9 mouse cellular contexts compared by ENCODE assay signal in genomic region chr3:108187111-108187795, GRCm38 (mm10). TPM values are rescaled to one million over a fixed set of nuclear protein-coding genes. Genes with fewer than 3 reads are reported as not detected.
A peak's percentile ranks its signal among the peaks of the same experiment; 100 is the strongest.
DNase-seq lines count a peak whose midpoint lies in the region; ATAC-seq lines count a peak whose summit lies in the region.
"Had no signal": no experiment of that assay in that cellular context is flagged by ENCODE, and none has a peak within 500 bp of the region (broad histone marks: within the 10 kb centered on the region; RNA-seq: fewer than 3 reads in every experiment).

No protein-coding gene starts in this region.

- peak overlapping the region; percentile 74; the same call in 1 of the 2 replicates for H3K4me3 ChIP-seq in kidney, embryonic 14.5 days (ENCODE audit: low read length)
- H3K4me3 ChIP-seq in embryonic facial prominence, embryonic 10.5 days = peak overlapping the region; percentile 85
- H3K4me3 ChIP-seq in hindbrain, embryonic 11.5 days (ENCODE audit: low read depth, low read length) = peak overlapping the region; percentile 72; the same call in 1 of the 2 replicates
- H3K4me3 ChIP-seq in midbrain, embryonic 12.5 days = peak overlapping the region; percentile 84

- H3K9ac ChIP-seq in kidney, embryonic 14.5 days (ENCODE audit: low read depth, low read length) = peak overlapping the region; percentile 77; the same call in 1 of the 2 replicates
- no peak overlapping the region for H3K9ac ChIP-seq in hindbrain, embryonic 11.5 days (ENCODE audit: low read depth, low read length)
- peak overlapping the region; percentile 80 for H3K9ac ChIP-seq in midbrain, embryonic 12.5 days (replicated peaks)

- 0 out of 2 replicates have a peak, but pooled peaks cover 3% of the 10 kb centered on the region for H3K27me3 ChIP-seq in kidney, embryonic 14.5 days (ENCODE audit: control insufficient read depth, insufficient read depth, low read length)
- H3K27me3 ChIP-seq in embryonic facial prominence, embryonic 10.5 days (replicated peaks; ENCODE audit: low read depth, poor library complexity, severe bottlenecking) = peaks cover 58% of the 10 kb centered on the region
- no peaks in the 10 kb centered on the region for H3K27me3 ChIP-seq in hindbrain, embryonic 11.5 days (ENCODE audit: control insufficient read depth, insufficient read depth, low read length)
- peaks cover 19% of the 10 kb centered on the region for H3K27me3 ChIP-seq in midbrain, embryonic 12.5 days

- no peak overlapping the region for H3K27ac ChIP-seq in kidney, embryonic 14.5 days (ENCODE audit: low read depth, low read length)
- H3K27ac ChIP-seq in embryonic facial prominence, embryonic 10.5 days (replicated peaks) = no peak overlapping the region
- H3K27ac ChIP-seq in hindbrain, embryonic 11.5 days (ENCODE audit: low read depth, low read length) = no peak overlapping the region
- no peak overlapping the region for H3K27ac ChIP-seq in midbrain, embryonic 12.5 days (replicated peaks)

- peak; percentile 33; the same call in 1 of the 2 replicates for ATAC-seq in kidney, embryonic 14.5 days (ENCODE audit: low FRiP score, low TSS enrichment)
- peak; percentile 28; the same call in 1 of the 2 replicates for ATAC-seq in hindbrain, embryonic 11.5 days (ENCODE audit: low FRiP score)
- 0 out of 2 replicates have a peak, but pooled peaks have one; percentile 12 for ATAC-seq in midbrain, embryonic 12.5 days (ENCODE audit: low FRiP score, low read depth)

- H3K4me2 ChIP-seq in kidney, embryonic 14.5 days (replicated peaks; ENCODE audit: low read depth, low read length) = peak overlapping the region; percentile 98
- no peak overlapping the region; the same call in 1 of the 2 replicates for H3K4me2 ChIP-seq in hindbrain, embryonic 11.5 days (replicated peaks; ENCODE audit: low read depth, low read length)
- peak overlapping the region; percentile 93 for H3K4me2 ChIP-seq in midbrain, embryonic 12.5 days (replicated peaks)

- H3K4me1 ChIP-seq in kidney, embryonic 14.5 days (ENCODE audit: control insufficient read depth, insufficient read depth, low read length) = peaks cover 11% of the 10 kb centered on the region; the same call in 1 of the 2 replicates
- H3K4me1 ChIP-seq in embryonic facial prominence, embryonic 10.5 days = peaks cover 33% of the 10 kb centered on the region
- no peaks in the 10 kb centered on the region; the same call in 1 of the 2 replicates for H3K4me1 ChIP-seq in hindbrain, embryonic 11.5 days (replicated peaks; ENCODE audit: control insufficient read depth, insufficient read depth, low read length)
- peaks cover 22% of the 10 kb centered on the region for H3K4me1 ChIP-seq in midbrain, embryonic 12.5 days

- H3K36me3 ChIP-seq in kidney, embryonic 14.5 days (ENCODE audit: control insufficient read depth, insufficient read depth, low read length) = no peaks in the 10 kb centered on the region
- 0 out of 2 replicates have a peak, but pooled peaks cover 10% of the 10 kb centered on the region for H3K36me3 ChIP-seq in embryonic facial prominence, embryonic 10.5 days (replicated peaks)
- no peaks in the 10 kb centered on the region for H3K36me3 ChIP-seq in hindbrain, embryonic 11.5 days (ENCODE audit: control insufficient read depth, insufficient read depth, low read length)
- no peaks in the 10 kb centered on the region for H3K36me3 ChIP-seq in midbrain, embryonic 12.5 days

- WGBS in kidney, embryonic 14.5 days = 59% methylated on average over 20 of the region's 20 CpGs
- 59% methylated on average over 20 of the region's 20 CpGs for WGBS in embryonic facial prominence, embryonic 10.5 days
- WGBS in hindbrain, embryonic 11.5 days = 53% methylated on average over 20 of the region's 20 CpGs
- 62% methylated on average over 20 of the region's 20 CpGs for WGBS in midbrain, embryonic 12.5 days

- H3K9me3 ChIP-seq in kidney, embryonic 14.5 days (ENCODE audit: control insufficient read depth, low read length) = no peaks in the 10 kb centered on the region
- H3K9me3 ChIP-seq in embryonic facial prominence, embryonic 10.5 days = no peaks in the 10 kb centered on the region
- H3K9me3 ChIP-seq in hindbrain, embryonic 11.5 days (ENCODE audit: control insufficient read depth, low read length) = no peaks in the 10 kb centered on the region
- H3K9me3 ChIP-seq in midbrain, embryonic 12.5 days = no peaks in the 10 kb centered on the region

- DNase-seq in kidney, postnatal 36 days = no peak
- no peak for DNase-seq in embryonic facial prominence, embryonic 10.5 days (ENCODE audit: low spot score)
- no peak for DNase-seq in hindbrain, embryonic 11.5 days (ENCODE audit: low spot score)
- DNase-seq in thymus, postnatal 14 days = no peak
- DNase-seq in urinary bladder, postnatal 14 days (ENCODE audit: low spot score) = no peak
- no peak for DNase-seq in adipocyte (ENCODE audit: low spot score)

RNA-seq across cellular contexts. Expression of gene Amigo1, which starts 1.1 kb away (rescaled TPM):
- 3.0 and 3.7 TPM in 2 replicates for polyA plus RNA-seq in kidney, embryonic 14.5 days (2014; fragmentation: Nextera tagmentation; extraction: Ambion mirVana)
- polyA plus RNA-seq in embryonic facial prominence, embryonic 10.5 days (2016; fragmentation: Nextera tagmentation; extraction: Ambion mirVana) = 4.0 and 4.3 TPM in 2 replicates
- 4.2 and 6.0 TPM in 2 replicates for polyA plus RNA-seq in hindbrain, embryonic 11.5 days (2014; fragmentation: Nextera tagmentation; extraction: Ambion mirVana)
- 7.5 and 9.3 TPM in 2 replicates for polyA plus RNA-seq in midbrain, embryonic 12.5 days (2016; fragmentation: Nextera tagmentation; extraction: Ambion mirVana)

RNA-seq across cellular contexts. Expression of gene Cyb561d1, which starts 13.8 kb away (rescaled TPM):
- 1.4 and 2.2 TPM in 2 replicates for polyA plus RNA-seq in kidney, embryonic 14.5 days (2014; fragmentation: Nextera tagmentation; extraction: Ambion mirVana)
- 3.1 and 3.4 TPM in 2 replicates for polyA plus RNA-seq in embryonic facial prominence, embryonic 10.5 days (2016; fragmentation: Nextera tagmentation; extraction: Ambion mirVana)
- 2.4 and 2.6 TPM in 2 replicates for polyA plus RNA-seq in hindbrain, embryonic 11.5 days (2014; fragmentation: Nextera tagmentation; extraction: Ambion mirVana)
- polyA plus RNA-seq in midbrain, embryonic 12.5 days (2016; fragmentation: Nextera tagmentation; extraction: Ambion mirVana) = 5.6 TPM in 2 replicates

RNA-seq across cellular contexts. Expression of gene Atxn7l2, which starts 23.5 kb away (rescaled TPM):
- 16.9 and 21.9 TPM in 2 replicates for polyA plus RNA-seq in kidney, embryonic 14.5 days (2014; fragmentation: Nextera tagmentation; extraction: Ambion mirVana)
- 23.9 and 25.8 TPM in 2 replicates for polyA plus RNA-seq in embryonic facial prominence, embryonic 10.5 days (2016; fragmentation: Nextera tagmentation; extraction: Ambion mirVana)
- polyA plus RNA-seq in hindbrain, embryonic 11.5 days (2014; fragmentation: Nextera tagmentation; extraction: Ambion mirVana) = 16.6 and 19.9 TPM in 2 replicates
- 28.9 and 29.8 TPM in 2 replicates for polyA plus RNA-seq in midbrain, embryonic 12.5 days (2016; fragmentation: Nextera tagmentation; extraction: Ambion mirVana)

RNA-seq across cellular contexts. Expression of gene Gpr61, which starts 32.6 kb away (rescaled TPM):
- 0.09 and 0.18 TPM in 2 replicates for polyA plus RNA-seq in kidney, embryonic 14.5 days (2014; fragmentation: Nextera tagmentation; extraction: Ambion mirVana)
- 0.30 and 0.36 TPM in 2 replicates for polyA plus RNA-seq in embryonic facial prominence, embryonic 10.5 days (2016; fragmentation: Nextera tagmentation; extraction: Ambion mirVana)
- polyA plus RNA-seq in hindbrain, embryonic 11.5 days (2014; fragmentation: Nextera tagmentation; extraction: Ambion mirVana) = 0.34 and 0.57 TPM in 2 replicates
- polyA plus RNA-seq in midbrain, embryonic 12.5 days (2016; fragmentation: Nextera tagmentation; extraction: Ambion mirVana) = 0.80 and 1.0 TPM in 2 replicates
- polyA plus RNA-seq: gonadal fat pad, adult 2 months had no signal

RNA-seq across cellular contexts. Expression of gene Sypl2, which starts 39.2 kb away (rescaled TPM):
- 2.9 and 4.7 TPM in 2 replicates for polyA plus RNA-seq in kidney, embryonic 14.5 days (2014; fragmentation: Nextera tagmentation; extraction: Ambion mirVana)
- polyA plus RNA-seq in embryonic facial prominence, embryonic 10.5 days (2016; fragmentation: Nextera tagmentation; extraction: Ambion mirVana) = 0.55 and 0.95 TPM in 2 replicates
- polyA plus RNA-seq in hindbrain, embryonic 11.5 days (2014; fragmentation: Nextera tagmentation; extraction: Ambion mirVana) = 0.47 and 0.59 TPM in 2 replicates
- polyA plus RNA-seq in midbrain, embryonic 12.5 days (2016; fragmentation: Nextera tagmentation; extraction: Ambion mirVana) = 1.3 and 2.0 TPM in 2 replicates
